Mouse (Mus musculus): ENCODE data around the gene Reg1. TPM values are rescaled to one million over a fixed set of nuclear protein-coding genes. Genes with fewer than 3 reads are reported as not detected.

Reg1 gene
- polyA plus RNA-seq, 1 experiment: not detected

- Histone ChIP-seq H3K79me2 (ENCODE audit: control insufficient read depth, insufficient read depth) (no peaks in the 10 kb centered on the region), H3K27me3 (ENCODE audit: control insufficient read depth, insufficient read depth, insufficient read length) (no peaks in the 10 kb centered on the region), H3ac (ENCODE audit: control insufficient read depth, insufficient read length) (no peak overlapping the region), H3K4me2 (ENCODE audit: low read depth) (no peak overlapping the region), H3K4me3 (no peak overlapping the region), H3K36me3 (ENCODE audit: control insufficient read depth, insufficient read depth) (no peaks in the 10 kb centered on the region)
- no peak for TF ChIP-seq CEBPB (IDR thresholded peaks at IDR 0.05; ENCODE audit: insufficient read depth, poor library complexity, severe bottlenecking)
- TF ChIP-seq MYOD1 (IDR thresholded peaks at IDR 0.05; ENCODE audit: control insufficient read depth in 1 of 3, insufficient read length in 2 of 3, low read depth in 2 of 3): no peak
- no peak for TF ChIP-seq POLR2A (IDR thresholded peaks at IDR 0.05; ENCODE audit: insufficient read length, low read depth)
- TF ChIP-seq POLR2AphosphoS2 (IDR thresholded peaks at IDR 0.05; ENCODE audit: insufficient read length, low read depth): no peak
- TF ChIP-seq TCF12 (IDR thresholded peaks at IDR 0.05; ENCODE audit: insufficient read depth, poor library complexity, severe bottlenecking): no peak
- no peak for TF ChIP-seq MAX (IDR thresholded peaks at IDR 0.05; ENCODE audit: low read depth)
- TF ChIP-seq TCF3 (IDR thresholded peaks at IDR 0.05; ENCODE audit: insufficient read length, low read depth): no peak
- no peak for TF ChIP-seq E2F4 (IDR thresholded peaks at IDR 0.05; ENCODE audit: insufficient read depth)
- TF ChIP-seq REST (IDR thresholded peaks at IDR 0.05; ENCODE audit: insufficient read depth, insufficient read length): no peak
- TF ChIP-seq SRF (IDR thresholded peaks at IDR 0.05; ENCODE audit: control insufficient read depth, insufficient read length, low read depth): no peak
- no peak for TF ChIP-seq USF1 (IDR thresholded peaks at IDR 0.05; ENCODE audit: low read depth)
- TF ChIP-seq MYOG (IDR thresholded peaks at IDR 0.05; ENCODE audit: control insufficient read depth in 1 of 3, insufficient read depth in 1 of 3, insufficient read length in 2 of 3, low read depth in 2 of 3): no peak
These were observed 3.0 kb downstream of the Reg1 start for GRCm38 (mm10) chr6:78425497-78425896.

GRCm38 (mm10) chr6:78447202-78447601, 24.7 kb downstream of the Reg1 start:
- Histone ChIP-seq H3K4me3 (no peak overlapping the region), H3K36me3 (ENCODE audit: control insufficient read depth, insufficient read depth) (no peaks in the 10 kb centered on the region)

GRCm38 (mm10) chr6:78448409-78448808, 25.9 kb downstream of the Reg1 start:
- TF ChIP-seq SRF (IDR thresholded peaks at IDR 0.05; ENCODE audit: control insufficient read depth, insufficient read length, low read depth) (no peak), REST (IDR thresholded peaks at IDR 0.05; ENCODE audit: insufficient read depth, insufficient read length) (no peak), MYOG (IDR thresholded peaks at IDR 0.05; ENCODE audit: control insufficient read depth in 1 of 3, insufficient read depth in 1 of 3, insufficient read length in 2 of 3, low read depth in 2 of 3) (no peak), MAX (IDR thresholded peaks at IDR 0.05; ENCODE audit: low read depth) (no peak), POLR2A (IDR thresholded peaks at IDR 0.05; ENCODE audit: insufficient read length, low read depth) (no peak), MYOD1 (IDR thresholded peaks at IDR 0.05; ENCODE audit: control insufficient read depth in 1 of 3, insufficient read length in 2 of 3, low read depth in 2 of 3) (no peak), POLR2AphosphoS2 (IDR thresholded peaks at IDR 0.05; ENCODE audit: insufficient read length, low read depth) (no peak), E2F4 (IDR thresholded peaks at IDR 0.05; ENCODE audit: insufficient read depth) (no peak), USF1 (IDR thresholded peaks at IDR 0.05; ENCODE audit: low read depth) (no peak), CEBPB (IDR thresholded peaks at IDR 0.05; ENCODE audit: insufficient read depth, poor library complexity, severe bottlenecking) (no peak), TCF3 (IDR thresholded peaks at IDR 0.05; ENCODE audit: insufficient read length, low read depth) (no peak), TCF12 (IDR thresholded peaks at IDR 0.05; ENCODE audit: insufficient read depth, poor library complexity, severe bottlenecking) (no peak)
- no peak overlapping the region for H3K4me3 ChIP-seq
- H3K79me2 ChIP-seq (ENCODE audit: control insufficient read depth, insufficient read depth): no peaks in the 10 kb centered on the region
- H3K4me2 ChIP-seq (ENCODE audit: low read depth): no peak overlapping the region
- no peaks in the 10 kb centered on the region for H3K36me3 ChIP-seq (ENCODE audit: control insufficient read depth, insufficient read depth)
- H3ac ChIP-seq (ENCODE audit: control insufficient read depth, insufficient read length): no peak overlapping the region
- H3K27me3 ChIP-seq (ENCODE audit: control insufficient read depth, insufficient read depth, insufficient read length): no peaks in the 10 kb centered on the region

More at GRCm38 (mm10) chr6:78447202-78447601, 24.7 kb downstream of the Reg1 start:
- Histone ChIP-seq H3K4me2 (ENCODE audit: low read depth) (no peak overlapping the region), H3K79me2 (ENCODE audit: control insufficient read depth, insufficient read depth) (no peaks in the 10 kb centered on the region), H3ac (ENCODE audit: control insufficient read depth, insufficient read length) (no peak overlapping the region), H3K27me3 (ENCODE audit: control insufficient read depth, insufficient read depth, insufficient read length) (no peaks in the 10 kb centered on the region)
- TF ChIP-seq TCF3 (IDR thresholded peaks at IDR 0.05; ENCODE audit: insufficient read length, low read depth) (no peak), USF1 (IDR thresholded peaks at IDR 0.05; ENCODE audit: low read depth) (no peak), MAX (IDR thresholded peaks at IDR 0.05; ENCODE audit: low read depth) (no peak), POLR2A (IDR thresholded peaks at IDR 0.05; ENCODE audit: insufficient read length, low read depth) (no peak), MYOD1 (IDR thresholded peaks at IDR 0.05; ENCODE audit: control insufficient read depth in 1 of 3, insufficient read length in 2 of 3, low read depth in 2 of 3) (no peak), E2F4 (IDR thresholded peaks at IDR 0.05; ENCODE audit: insufficient read depth) (no peak), TCF12 (IDR thresholded peaks at IDR 0.05; ENCODE audit: insufficient read depth, poor library complexity, severe bottlenecking) (no peak), POLR2AphosphoS2 (IDR thresholded peaks at IDR 0.05; ENCODE audit: insufficient read length, low read depth) (no peak), REST (IDR thresholded peaks at IDR 0.05; ENCODE audit: insufficient read depth, insufficient read length) (no peak), MYOG (IDR thresholded peaks at IDR 0.05; ENCODE audit: control insufficient read depth in 1 of 3, insufficient read depth in 1 of 3, insufficient read length in 2 of 3, low read depth in 2 of 3) (no peak), SRF (IDR thresholded peaks at IDR 0.05; ENCODE audit: control insufficient read depth, insufficient read length, low read depth) (no peak), CEBPB (IDR thresholded peaks at IDR 0.05; ENCODE audit: insufficient read depth, poor library complexity, severe bottlenecking) (no peak)

GRCm38 (mm10) chr6:78452804-78453203, 30.3 kb downstream of the Reg1 start:
- TF ChIP-seq SRF (IDR thresholded peaks at IDR 0.05; ENCODE audit: control insufficient read depth, insufficient read length, low read depth): no peak
- no peak for TF ChIP-seq MYOD1 (IDR thresholded peaks at IDR 0.05; ENCODE audit: control insufficient read depth in 1 of 3, insufficient read length in 2 of 3, low read depth in 2 of 3)
- no peak for TF ChIP-seq CEBPB (IDR thresholded peaks at IDR 0.05; ENCODE audit: insufficient read depth, poor library complexity, severe bottlenecking)
- TF ChIP-seq REST (IDR thresholded peaks at IDR 0.05; ENCODE audit: insufficient read depth, insufficient read length): no peak
- no peak for TF ChIP-seq TCF12 (IDR thresholded peaks at IDR 0.05; ENCODE audit: insufficient read depth, poor library complexity, severe bottlenecking)
- no peak for TF ChIP-seq MYOG (IDR thresholded peaks at IDR 0.05; ENCODE audit: control insufficient read depth in 1 of 3, insufficient read depth in 1 of 3, insufficient read length in 2 of 3, low read depth in 2 of 3)
- no peak for TF ChIP-seq TCF3 (IDR thresholded peaks at IDR 0.05; ENCODE audit: insufficient read length, low read depth)
- Histone ChIP-seq H3K36me3 (ENCODE audit: control insufficient read depth, insufficient read depth) (no peaks in the 10 kb centered on the region), H3K4me2 (ENCODE audit: low read depth) (no peak overlapping the region), H3K79me2 (ENCODE audit: control insufficient read depth, insufficient read depth) (no peaks in the 10 kb centered on the region), H3K4me3 (no peak overlapping the region), H3ac (ENCODE audit: control insufficient read depth, insufficient read length) (no peak overlapping the region), H3K27me3 (ENCODE audit: control insufficient read depth, insufficient read depth, insufficient read length) (no peaks in the 10 kb centered on the region)

Data from myocyte (in vitro differentiated cells).